Mouse (Mus musculus): ENCODE results near the gene Rpgrip1l. TPM values are rescaled to one million over a fixed set of nuclear protein-coding genes. Genes with fewer than 3 reads are reported as not detected.

Rpgrip1l gene
- polyA plus RNA-seq, 1 experiment, result 1.2 TPM

- WGBS, result 93% methylated on average over 6 of the region's 6 CpGs
Observed at GRCm38 (mm10) chr8:91338389-91339154, 25.5 kb upstream of the Rpgrip1l start.

GRCm38 (mm10) chr8:91329461-91329850 lies 16.4 kb upstream of the Rpgrip1l start:
- no peak for DNase-seq (ENCODE audit: low read depth, low spot score)
- 54% methylated on average over 6 of the region's 6 CpGs for WGBS

More at GRCm38 (mm10) chr8:91338389-91339154, 25.5 kb upstream of the Rpgrip1l start:
- DNase-seq (ENCODE audit: low read depth, low spot score), result no peak

- no peak for DNase-seq (ENCODE audit: low read depth, low spot score)
- 87% methylated on average over 9 of the region's 9 CpGs for WGBS
Observed at GRCm38 (mm10) chr8:91329056-91329455, 16.0 kb upstream of the Rpgrip1l start.

DNA sequence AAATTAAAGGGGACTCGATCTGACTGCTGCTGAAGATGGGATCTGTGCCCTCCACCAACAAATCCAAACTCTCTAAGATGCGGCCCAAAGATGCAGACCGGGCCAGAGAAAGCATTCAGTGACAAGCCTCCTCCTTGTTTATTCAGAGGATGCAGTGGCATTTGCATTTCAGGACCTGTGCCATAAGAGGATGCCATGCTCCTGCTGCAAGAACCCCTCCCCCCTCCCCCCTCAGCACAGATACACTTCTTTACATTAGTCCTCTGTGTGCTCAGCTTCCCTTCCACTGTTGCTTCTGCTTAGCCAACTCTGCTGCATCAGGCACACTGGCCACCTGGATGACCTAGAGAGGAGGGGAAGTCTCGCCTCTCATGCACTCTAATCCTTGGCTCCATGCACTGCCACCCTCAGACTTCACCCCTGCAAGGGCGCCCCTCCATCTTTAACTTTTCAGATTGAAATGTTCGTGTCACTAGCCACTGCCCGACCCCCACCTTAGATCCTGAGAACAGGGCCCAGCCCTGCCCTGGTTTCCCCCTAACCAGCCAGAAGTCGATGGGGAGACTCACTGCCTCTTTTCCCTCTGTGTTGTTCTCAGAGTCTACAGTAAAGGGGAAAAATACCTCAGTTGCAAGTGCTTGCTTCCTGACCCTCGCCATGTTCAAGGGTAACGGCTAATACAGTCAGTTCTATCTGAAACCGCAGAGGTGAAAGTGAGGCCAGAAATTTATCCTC lies 14.6 kb upstream of the Rpgrip1l start:
- WGBS, result 89% methylated on average over 11 of the region's 11 CpGs

DNA sequence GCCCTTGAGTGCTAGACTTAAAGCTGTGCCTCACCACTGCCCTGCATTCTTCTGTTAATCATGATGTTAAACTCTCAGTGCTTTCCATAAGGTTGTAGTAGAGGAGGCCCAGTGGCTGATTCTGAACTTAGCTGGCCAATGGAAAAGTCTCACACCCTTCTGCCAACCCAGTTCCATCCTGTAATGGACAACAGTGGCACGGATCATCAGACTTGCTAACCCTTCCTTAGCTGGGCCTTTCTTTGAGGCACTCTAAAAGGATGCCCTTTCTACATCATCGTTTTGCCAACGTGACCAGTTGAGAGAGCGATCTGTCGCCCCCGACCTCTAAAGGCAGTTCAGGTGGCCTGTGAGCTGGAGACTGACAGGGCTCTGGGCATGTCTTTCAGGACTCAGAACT lies 13.9 kb upstream of the Rpgrip1l start:
- WGBS, result 97% methylated on average over 6 of the region's 6 CpGs

More for the DNA sequence above, 14.6 kb upstream of the Rpgrip1l start:
- DNase-seq (ENCODE audit: low read depth, low spot score), result no peak

DNA sequence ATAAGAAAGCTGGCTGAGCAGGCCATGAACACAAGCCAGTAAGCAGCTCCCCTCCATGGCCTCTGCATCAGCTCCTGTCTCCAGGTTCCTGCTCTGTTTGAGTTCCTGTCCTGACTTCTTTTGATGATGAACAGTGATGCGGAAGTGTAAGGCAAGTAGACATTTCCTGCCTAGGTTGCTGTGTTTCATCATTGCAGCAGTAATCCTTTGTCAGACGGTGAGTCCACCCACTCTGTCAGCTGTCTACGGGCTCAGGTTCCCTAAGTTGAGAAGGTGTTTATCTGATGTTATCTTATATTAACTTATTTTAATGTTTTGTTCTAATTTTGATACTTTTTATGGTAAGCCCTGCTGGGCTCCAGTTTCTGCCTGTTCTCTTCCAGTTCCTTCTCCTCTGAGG lies 13.0 kb upstream of the Rpgrip1l start:
- no peak for DNase-seq (ENCODE audit: low read depth, low spot score)
- 87% methylated on average over 3 of the region's 3 CpGs for WGBS

More for the DNA sequence above, 13.9 kb upstream of the Rpgrip1l start:
- DNase-seq (ENCODE audit: low read depth, low spot score), result no peak

DNA sequence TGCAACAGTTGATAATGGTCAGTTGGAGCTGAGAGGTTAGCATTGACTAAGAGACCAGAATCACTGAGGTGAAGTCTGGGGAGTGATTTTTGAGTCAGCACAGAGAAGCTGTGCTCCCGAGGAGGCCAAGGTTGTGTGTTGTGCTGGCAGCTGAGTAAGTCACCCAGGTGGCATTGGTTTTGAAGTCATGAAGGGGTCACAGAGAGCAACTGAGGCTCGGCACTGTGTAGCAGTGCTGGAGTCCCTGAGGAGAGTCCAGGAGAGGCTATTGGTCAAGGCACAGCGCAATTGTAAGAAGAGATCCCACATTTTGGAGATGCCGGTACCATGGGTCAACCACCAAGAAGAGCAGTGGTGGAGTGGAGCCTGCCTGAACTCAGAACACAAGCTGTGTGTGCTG lies 11.9 kb upstream of the Rpgrip1l start:
- no peak for DNase-seq (ENCODE audit: low read depth, low spot score)
- 93% methylated on average over 4 of the region's 4 CpGs for WGBS

- 83% methylated on average over 9 of the region's 9 CpGs for WGBS
- no peak for DNase-seq (ENCODE audit: low read depth, low spot score)
Observed at GRCm38 (mm10) chr8:91324271-91324670, 11.2 kb upstream of the Rpgrip1l start.

- 79% methylated on average over 7 of the region's 7 CpGs for WGBS
Observed at GRCm38 (mm10) chr8:91323511-91323910, 10.4 kb upstream of the Rpgrip1l start.

DNA sequence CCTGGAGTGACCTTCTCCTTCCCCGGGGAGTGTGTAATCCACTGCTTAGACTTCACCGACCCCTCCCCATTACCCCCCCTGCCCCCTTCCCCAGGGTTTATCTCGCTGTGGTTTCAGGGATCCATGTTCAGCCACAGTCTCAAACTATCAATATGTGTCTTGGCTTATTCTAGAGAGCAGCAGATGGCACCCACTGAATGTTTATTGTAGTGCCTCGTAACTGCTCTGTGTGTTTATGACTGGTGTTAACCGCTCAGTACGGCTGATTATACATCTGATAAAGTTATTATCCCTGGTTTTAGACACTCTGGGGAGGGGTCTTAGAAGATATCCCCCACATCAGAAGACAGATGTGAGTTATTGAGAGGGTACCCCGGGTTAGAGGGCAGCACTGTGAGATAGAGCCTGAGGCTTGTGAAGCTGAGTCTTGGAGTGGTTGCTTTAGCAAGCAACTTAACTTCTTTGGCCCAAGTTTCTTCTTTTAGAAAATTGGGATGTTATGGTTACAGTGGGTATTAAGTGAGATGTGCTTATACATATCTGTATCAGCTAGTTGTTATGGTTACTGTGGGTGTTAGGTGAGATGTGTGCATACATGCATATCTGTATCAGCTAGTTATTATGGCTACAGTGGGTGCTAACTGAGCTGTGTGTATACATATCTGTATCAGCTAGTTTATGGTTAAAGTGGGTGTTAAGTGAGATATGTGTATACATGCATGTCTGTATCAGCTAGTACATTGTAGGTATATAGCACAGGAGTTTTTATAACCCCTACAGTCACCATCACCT lies 6.1 kb upstream of the Rpgrip1l start:
- WGBS, result 41% methylated on average over 7 of the region's 7 CpGs
- DNase-seq (ENCODE audit: low read depth, low spot score), result no peak

More at GRCm38 (mm10) chr8:91323511-91323910, 10.4 kb upstream of the Rpgrip1l start:
- DNase-seq (ENCODE audit: low read depth, low spot score), result no peak

- WGBS, result 84% methylated on average over 5 of the region's 5 CpGs
- no peak for DNase-seq (ENCODE audit: low read depth, low spot score)
Observed at GRCm38 (mm10) chr8:91317567-91318227, 4.6 kb upstream of the Rpgrip1l start.

GRCm38 (mm10) chr8:91312342-91312741 lies 720 bp downstream of the Rpgrip1l start:
- no peak for DNase-seq (ENCODE audit: low read depth, low spot score)
- 73% methylated on average over 2 of the region's 2 CpGs for WGBS

DNA sequence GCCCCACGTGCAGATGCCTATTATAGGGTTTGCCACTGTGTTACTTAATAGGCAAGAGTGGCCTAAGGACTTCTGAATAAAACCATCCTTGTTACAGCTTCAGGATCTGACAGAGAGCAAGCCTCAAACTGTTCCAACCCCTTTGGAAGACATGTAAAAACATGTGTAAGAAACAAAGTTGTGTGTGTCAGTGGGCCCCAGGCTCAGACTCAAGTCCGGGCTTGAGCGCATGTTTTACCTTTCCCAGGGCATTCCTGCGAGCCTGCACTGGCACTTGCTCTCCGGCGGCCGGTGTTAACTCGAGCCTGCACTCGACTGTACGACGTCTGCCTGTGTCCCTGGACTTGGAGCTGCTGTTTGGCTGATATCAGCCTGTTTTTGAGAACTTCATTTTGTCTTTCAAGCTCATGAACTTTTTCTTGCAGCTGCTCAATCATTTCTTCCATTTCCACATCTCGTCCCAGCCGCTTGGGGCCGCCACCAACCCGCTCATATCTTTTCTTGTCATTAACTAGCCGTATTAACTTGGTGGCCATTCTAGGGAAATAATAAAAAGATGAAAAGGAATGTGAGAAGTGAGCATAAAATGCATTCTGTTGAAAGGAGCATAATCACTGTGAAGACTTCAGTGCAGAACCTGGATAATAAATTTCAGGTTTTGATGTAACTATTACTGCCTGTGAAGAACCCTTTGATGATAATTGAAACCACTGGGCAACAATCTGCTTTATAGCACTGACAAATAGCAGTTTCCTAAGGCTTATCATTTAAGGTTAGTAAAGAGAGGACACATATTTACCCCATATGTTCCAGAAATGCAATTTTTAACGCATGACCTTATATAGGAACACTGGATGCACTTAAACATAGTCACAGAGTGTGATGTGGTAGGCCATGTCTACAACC lies 8.3 kb downstream of the Rpgrip1l start:
- WGBS, result 91% methylated on average over 17 of the region's 17 CpGs
- DNase-seq (ENCODE audit: low read depth, low spot score), result no peak

DNA sequence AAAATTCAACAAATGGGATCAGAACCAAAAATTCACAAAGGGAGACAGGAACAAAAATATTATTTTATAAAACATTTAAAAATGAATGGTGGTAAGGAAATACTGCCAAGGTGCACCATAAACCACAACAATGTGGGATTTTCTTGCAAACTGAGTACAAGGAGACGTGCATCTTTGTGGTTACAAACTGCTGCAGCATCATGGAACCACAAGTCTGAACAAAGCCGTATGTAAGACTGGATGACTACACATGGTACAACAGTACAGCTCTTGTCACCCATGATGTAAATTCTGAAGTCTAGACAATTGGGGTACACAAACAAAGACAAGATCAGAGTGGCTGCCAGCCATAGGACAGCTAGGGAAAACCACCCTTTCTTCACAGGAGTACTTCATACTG lies 14.4 kb downstream of the Rpgrip1l start:
- WGBS, result 91% methylated on average over 2 of the region's 2 CpGs
- no peak for DNase-seq (ENCODE audit: low read depth, low spot score)

DNA sequence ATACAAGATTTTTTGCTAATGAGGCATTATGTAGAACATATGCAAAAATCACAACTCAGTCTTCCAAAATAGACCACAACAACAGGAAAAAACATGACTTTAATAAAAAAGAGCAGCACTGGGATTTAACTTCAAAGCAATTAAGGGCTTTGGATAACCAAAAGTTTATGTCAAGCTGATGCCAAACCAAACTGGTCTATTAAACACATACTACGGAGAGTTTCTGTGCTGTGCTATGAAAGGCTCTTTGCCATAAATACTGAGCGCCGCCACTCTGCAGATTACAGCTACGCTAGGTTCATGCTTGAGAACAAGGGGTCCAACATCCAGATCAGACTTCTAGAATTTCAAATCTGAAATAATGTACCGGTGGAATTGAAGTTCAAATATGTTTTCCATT lies 17.3 kb downstream of the Rpgrip1l start:
- DNase-seq (ENCODE audit: low read depth, low spot score), result no peak
- 96% methylated on average over 5 of the region's 5 CpGs for WGBS

DNA sequence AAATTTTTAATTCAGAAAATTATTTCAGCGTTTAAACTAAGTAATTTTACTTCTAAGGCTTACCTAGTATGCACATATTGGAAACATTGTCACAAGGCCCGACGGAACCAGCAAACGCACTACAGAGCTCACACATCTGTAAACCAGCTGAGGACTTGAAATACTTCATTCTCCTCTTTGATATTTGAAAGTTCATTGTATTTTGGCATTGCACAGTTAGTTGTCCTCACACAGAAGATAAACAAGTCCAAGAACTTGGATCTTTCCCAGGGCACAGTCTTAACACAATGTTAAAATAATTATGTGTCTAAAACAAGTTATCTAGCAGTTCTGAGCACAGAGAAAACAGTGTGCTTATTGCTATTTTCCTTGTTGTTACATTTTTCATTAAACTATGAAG lies 22.5 kb downstream of the Rpgrip1l start:
- no peak for DNase-seq (ENCODE audit: low read depth, low spot score)
- 81% methylated on average over 4 of the region's 4 CpGs for WGBS

GRCm38 (mm10) chr8:91286237-91286636 lies 26.8 kb downstream of the Rpgrip1l start:
- no peak for DNase-seq (ENCODE audit: low read depth, low spot score)
- WGBS, result 86% methylated on average over 8 of the region's 8 CpGs

DNA sequence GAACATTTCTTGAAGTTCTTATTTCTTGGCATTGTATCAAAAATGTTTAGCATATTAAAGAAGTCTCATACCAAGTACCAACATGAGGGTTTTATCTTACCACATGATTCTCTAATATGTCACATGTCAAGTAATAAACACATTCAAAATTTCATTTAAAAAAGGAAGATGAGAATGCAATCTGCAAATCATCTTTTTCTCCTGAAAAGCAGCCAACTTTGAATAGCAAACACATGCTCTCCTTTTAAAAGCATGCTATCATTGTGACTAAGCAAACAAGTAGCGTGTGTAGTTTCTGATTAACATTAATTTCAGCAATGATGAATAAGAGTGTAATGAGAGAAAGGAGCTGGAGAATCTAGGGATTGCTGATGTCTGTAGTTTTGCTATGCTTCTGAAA lies 29.2 kb downstream of the Rpgrip1l start:
- DNase-seq (ENCODE audit: low read depth, low spot score), result no peak
- 73% methylated on average over 1 of the region's 1 CpGs for WGBS

DNA sequence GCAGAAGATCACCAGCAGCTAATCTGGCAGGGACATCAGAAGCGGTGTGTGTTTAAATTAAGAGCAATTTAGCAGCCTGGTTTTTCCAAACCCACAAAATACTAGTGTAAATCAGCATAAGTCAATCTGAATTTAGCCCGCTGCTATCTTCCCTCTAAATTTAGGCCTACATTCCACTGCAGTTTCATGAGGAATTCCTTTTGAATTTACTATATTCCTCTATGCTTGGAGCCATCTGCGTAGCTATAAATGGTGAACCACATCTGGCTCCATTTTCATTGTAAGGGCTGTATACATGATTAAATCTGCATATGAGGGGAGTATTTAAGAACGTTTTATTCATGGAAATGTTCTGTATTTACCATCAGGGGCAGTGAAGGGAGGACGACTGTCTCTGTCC lies 30.4 kb downstream of the Rpgrip1l start:
- no peak for DNase-seq (ENCODE audit: low read depth, low spot score)
- WGBS, result 77% methylated on average over 5 of the region's 5 CpGs

Measured in large intestine, adult 2 months (tissue).